ENCODE assay signal across 26 mouse cellular contexts in genomic region chr3:65484161-65484733, GRCm38 (mm10). TPM values are rescaled to one million over a fixed set of nuclear protein-coding genes. Genes with fewer than 3 reads are reported as not detected.
A peak's percentile ranks its signal among the peaks of the same experiment; 100 is the strongest.
DNase-seq lines count a peak whose midpoint lies in the region; ATAC-seq and TF ChIP-seq lines count a peak whose summit lies in the region.
"Had no signal": no experiment of that assay in that cellular context is flagged by ENCODE, and none has a peak within 500 bp of the region (broad histone marks: within the 10 kb centered on the region; RNA-seq: fewer than 3 reads in every experiment).

No protein-coding gene starts in this region.

- H3K4me1 ChIP-seq in E14TG2a.4 (replicated peaks; ENCODE audit: low read depth, low read length) = peaks cover 42% of the 10 kb centered on the region
- H3K4me1 ChIP-seq in hindbrain, embryonic 10.5 days (replicated peaks) = 0 out of 2 replicates have a peak, but pooled peaks cover 2% of the 10 kb centered on the region
- H3K4me1 ChIP-seq: neural tube, embryonic 15.5 days had no signal

- intact Hi-C loops in heart, postnatal 14 days (cut with DNase I) = no loop called here

- TF ChIP-seq CTCF in E14TG2a.4 (conservative IDR thresholded peaks at IDR 0.05; ENCODE audit: low read length) = peak; percentile 16; the same call in 1 of the 2 replicates

- H3K9me3 ChIP-seq in E14TG2a.4 (ENCODE audit: low read length) = peaks cover 8% of the 10 kb centered on the region
- no peaks in the 10 kb centered on the region for H3K9me3 ChIP-seq in hindbrain, embryonic 10.5 days
- H3K9me3 ChIP-seq: embryonic facial prominence, embryonic 10.5 days; G1E; heart, embryonic 15.5 days; kidney, embryonic 15.5 days; midbrain, embryonic 15.5 days; neural tube, embryonic 15.5 days had no signal

- DNase-seq in 416B (ENCODE audit: low read depth) (peak; percentile 14), R1 (ENCODE audit: low read depth, low spot score) (peak; percentile 81)
- DNase-seq in frontal cortex, postnatal 36 days (ENCODE audit: low spot score in 2 of 2) = no peak
- no peak for DNase-seq in hindbrain, embryonic 10.5 days (ENCODE audit: low spot score)
- no peak for DNase-seq in lung, postnatal 25 days (ENCODE audit: low spot score)
- DNase-seq in heart, postnatal 14 days = no peak
- DNase-seq: adrenal gland, postnatal 14 days; cerebellum, adult 9-10 months; gastrocnemius, postnatal 25 days; heart, postnatal 4 days; kidney, postnatal 4 days; lung, postnatal 10 days; thymus, adult 2 months had no signal

- H3K27me3 ChIP-seq in E14TG2a.4 (ENCODE audit: insufficient read depth, low read length) = no peaks in the 10 kb centered on the region
- no peaks in the 10 kb centered on the region for H3K27me3 ChIP-seq in hindbrain, embryonic 10.5 days (ENCODE audit: insufficient read depth, poor library complexity, severe bottlenecking)
- H3K27me3 ChIP-seq: heart, embryonic 15.5 days; kidney, embryonic 15.5 days; midbrain, embryonic 15.5 days; neural tube, embryonic 15.5 days had no signal

- no peak overlapping the region for H3K27ac ChIP-seq in hindbrain, embryonic 10.5 days
- H3K27ac ChIP-seq: embryonic facial prominence, embryonic 10.5 days; heart, embryonic 15.5 days; hindbrain, postnatal 0 days; kidney, embryonic 15.5 days; liver, embryonic 14.5 days; midbrain, embryonic 15.5 days; neural tube, embryonic 15.5 days; stomach, postnatal 0 days had no signal

- H3K36me3 ChIP-seq in E14TG2a.4 (ENCODE audit: insufficient read depth, low read length) = no peaks in the 10 kb centered on the region
- H3K36me3 ChIP-seq in hindbrain, embryonic 10.5 days = no peaks in the 10 kb centered on the region
- H3K36me3 ChIP-seq: embryonic facial prominence, embryonic 10.5 days; G1E; heart, embryonic 15.5 days; kidney, embryonic 15.5 days; midbrain, embryonic 15.5 days; neural tube, embryonic 15.5 days had no signal

- ATAC-seq in megakaryocyte, adult 5-6 weeks (ENCODE audit: poor library complexity, severe bottlenecking) = peak; percentile 98
- ATAC-seq: forebrain, embryonic 16.5 days; hindbrain, postnatal 0 days; intestine, embryonic 16.5 days; midbrain, embryonic 15.5 days had no signal

- peak overlapping the region; percentile 8; the same call in 1 of the 2 replicates for H3K4me3 ChIP-seq in E14TG2a.4 (replicated peaks; ENCODE audit: low read length)
- H3K4me3 ChIP-seq in hindbrain, embryonic 10.5 days = no peak overlapping the region
- H3K4me3 ChIP-seq: embryonic facial prominence, embryonic 10.5 days; heart, embryonic 15.5 days; kidney, embryonic 15.5 days; midbrain, embryonic 15.5 days; neural tube, embryonic 15.5 days had no signal

- 76% methylated on average over 7 of the region's 7 CpGs for WGBS in hindbrain, embryonic 10.5 days

RNA-seq across cellular contexts. Expression of gene Tiparp, which starts 44.0 kb away (rescaled TPM):
- total RNA-seq in megakaryocyte, adult 5-6 weeks (2015) = 27.1 and 31.3 TPM in 2 replicates
- 23.4 and 30.3 TPM in 2 replicates for total RNA-seq in megakaryocyte, adult 5-6 weeks (2017)
- polyA plus RNA-seq in hindbrain, embryonic 10.5 days (2016; fragmentation: Nextera tagmentation; extraction: Ambion mirVana) = 36.2 and 47.8 TPM in 2 replicates
- total RNA-seq in heart, postnatal 14 days (2021) = 10 to 100 TPM; 12.3 to 15.0 TPM

Comparison
In these comparisons a context has a peak if more than half of its experiments do, and no peak if none do; other contexts are left out.
1. DNase-seq: peak in 416B (single experiment) and R1 (single experiment); none in frontal cortex, postnatal 36 days (0 of 2), hindbrain, embryonic 10.5 days (single experiment), lung, postnatal 25 days (single experiment) and heart, postnatal 14 days (0 of 2).